Mouse (Mus musculus) 416B (cell line): ENCODE results near the gene Mpl.

Source experiments
- DNase-seq: peaks from one replicate; pipeline ENCODE4 v3.0.0; 2011; ENCODE audit warnings: low read depth

Gene Mpl

DNA sequence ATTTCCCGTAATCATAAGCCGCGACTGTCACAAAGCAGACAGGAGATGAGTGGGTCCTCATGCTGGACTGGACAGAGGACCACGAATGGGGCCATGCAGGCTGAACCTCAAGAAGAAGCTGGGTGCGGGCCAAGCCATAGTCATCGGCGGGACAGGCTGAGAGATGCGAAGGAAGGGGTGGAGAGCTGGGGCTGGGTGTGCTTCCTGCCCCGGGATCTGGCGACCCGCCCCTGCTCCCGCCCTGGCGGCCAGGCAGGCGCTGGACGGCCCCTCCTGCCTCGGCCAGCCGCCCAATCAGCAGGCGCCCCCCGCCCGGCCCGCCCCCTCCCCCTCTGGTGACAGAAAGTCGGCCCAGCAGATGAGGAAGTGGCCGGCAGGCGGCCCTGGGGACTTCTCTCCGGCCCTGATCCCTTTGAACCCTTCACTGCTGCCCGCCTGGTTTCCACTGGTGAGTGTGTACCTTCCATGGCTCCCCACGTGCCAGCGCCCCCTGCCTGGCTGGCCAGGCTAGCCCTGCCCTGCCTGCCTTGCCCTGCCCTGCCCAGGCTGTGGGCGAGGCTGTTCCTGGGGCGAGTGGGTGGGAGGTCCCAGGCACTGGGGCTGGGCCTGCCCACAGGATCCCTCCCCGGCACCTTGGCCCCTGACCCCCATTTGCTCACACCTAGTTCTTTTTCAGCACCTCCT is 29.4 kb downstream of the Mpl start, which contains the start of gene Elovl1:
Gene Elovl1 (plus strand): TSS at position 326 of the 684 bp plus-strand sequence.
- peak; percentile 94 for DNase-seq

DNA sequence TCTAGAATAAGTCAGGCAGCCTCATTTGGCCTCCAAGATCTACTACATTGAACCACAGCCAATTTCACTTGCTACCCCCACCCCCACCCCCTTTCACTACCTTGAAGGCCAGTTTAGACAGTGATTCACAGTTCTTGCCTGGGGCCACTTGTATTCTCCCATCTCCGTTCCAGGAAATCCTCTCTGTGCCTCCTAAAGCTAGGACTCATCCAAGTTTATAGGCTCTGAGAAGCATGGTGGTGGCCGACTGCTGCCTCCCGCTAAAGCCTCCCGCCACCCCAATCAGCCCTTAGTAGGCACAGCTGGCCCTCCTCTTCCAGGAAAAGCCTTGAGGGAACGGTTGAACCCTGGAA is 29.9 kb downstream of the Mpl start:
- DNase-seq: no peak

DNA sequence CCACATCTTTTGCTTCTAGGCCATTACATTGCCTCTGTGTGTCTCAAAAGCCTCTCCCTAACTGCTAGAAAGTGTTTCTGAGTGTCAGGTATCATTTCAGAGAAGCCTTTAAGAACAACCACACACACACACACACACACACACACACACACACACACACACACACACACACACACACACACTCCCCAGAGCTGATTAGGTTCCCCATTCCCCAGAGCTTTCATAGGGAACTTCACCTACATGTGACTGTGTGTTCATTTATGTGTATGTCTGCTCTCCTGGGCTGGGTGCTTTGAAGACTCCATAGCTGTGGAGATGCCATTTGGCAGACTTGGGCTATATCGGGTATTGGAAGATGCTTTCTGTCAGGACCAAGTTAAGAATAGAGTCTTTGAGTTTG is 31.9 kb downstream of the Mpl start:
- DNase-seq: no peak

DNA sequence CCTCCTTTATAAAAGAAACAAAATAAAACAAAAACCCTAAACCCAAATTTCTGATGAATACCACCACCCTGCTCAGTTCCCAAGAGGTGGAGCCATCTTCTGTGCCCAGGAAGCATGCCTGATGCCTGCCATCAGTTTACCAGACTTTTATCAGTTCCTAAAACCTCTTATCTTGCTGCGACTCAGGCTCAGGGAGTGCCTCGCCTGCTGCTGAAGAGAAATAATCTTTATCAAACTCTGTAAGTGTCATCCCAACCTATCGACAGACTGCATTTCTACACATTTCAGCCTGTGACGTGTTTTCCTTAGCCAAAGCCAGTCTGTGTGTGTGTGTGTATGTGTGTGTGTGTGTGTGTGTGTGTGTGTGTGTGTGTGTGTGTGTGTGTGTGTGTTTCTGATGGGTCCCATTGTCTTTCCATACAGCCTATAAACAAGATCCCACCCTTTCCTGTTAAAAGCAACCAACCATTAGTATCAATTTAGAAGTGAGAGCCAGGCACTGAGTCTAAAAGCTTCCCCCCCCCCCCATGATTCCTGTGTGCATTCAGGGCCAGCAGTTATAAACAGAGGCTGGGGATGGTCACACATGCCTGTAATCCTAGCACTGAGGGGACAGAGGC is 32.7 kb downstream of the Mpl start:
- no peak for DNase-seq

DNA sequence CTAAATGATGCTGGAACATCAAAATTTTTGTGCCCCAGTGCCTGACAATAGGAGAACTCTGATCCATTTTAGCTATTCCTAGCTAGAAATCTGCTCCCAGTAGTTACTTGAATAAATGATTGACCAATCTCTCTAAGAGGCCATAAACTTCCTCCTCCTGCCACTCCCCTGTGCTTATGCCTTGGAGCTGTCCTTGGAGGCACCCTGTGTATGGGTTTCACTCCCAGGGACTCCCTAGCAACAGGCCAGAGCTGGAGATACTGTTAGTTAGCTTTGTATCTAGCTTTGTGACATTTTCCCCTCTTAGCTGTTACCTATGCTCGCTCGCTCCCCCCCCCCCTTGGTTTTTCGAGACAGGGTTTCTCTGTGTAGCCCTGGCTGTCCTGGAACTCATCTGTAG is 35.9 kb downstream of the Mpl start:
- no peak for DNase-seq

DNA sequence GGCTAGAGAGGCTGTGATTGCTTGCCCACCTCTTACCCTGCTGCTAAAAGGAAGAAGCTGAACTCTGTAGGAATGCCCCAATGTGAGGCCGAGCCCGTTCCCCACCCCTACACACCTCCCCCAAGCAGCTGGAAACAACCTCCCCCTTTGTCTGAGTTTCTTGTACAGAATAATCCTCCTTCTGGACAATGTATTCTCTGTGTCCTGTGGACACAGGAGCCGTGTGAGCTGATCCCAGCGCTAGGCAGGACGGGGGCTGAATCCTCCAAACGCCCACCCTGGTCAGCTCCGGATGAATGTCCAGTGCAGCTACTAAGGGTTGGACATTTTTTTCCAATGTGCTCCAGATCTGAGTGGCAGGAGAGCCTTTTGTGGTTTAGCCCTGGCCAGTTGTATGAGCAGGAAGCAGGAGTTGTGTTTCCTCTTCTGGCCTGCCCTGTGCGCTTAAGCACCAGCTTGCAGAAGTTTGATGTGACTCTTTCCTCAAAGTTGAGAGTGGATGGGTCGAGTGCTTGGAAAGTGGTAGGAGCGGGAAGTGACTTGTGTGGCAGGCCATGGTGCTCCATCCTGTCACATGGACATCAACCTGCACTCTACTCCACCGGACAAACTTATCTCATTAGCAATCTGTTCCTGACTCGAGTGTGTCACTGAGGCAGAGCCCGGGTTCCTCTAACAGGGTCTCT is 40.1 kb downstream of the Mpl start:
- no peak for DNase-seq

DNA sequence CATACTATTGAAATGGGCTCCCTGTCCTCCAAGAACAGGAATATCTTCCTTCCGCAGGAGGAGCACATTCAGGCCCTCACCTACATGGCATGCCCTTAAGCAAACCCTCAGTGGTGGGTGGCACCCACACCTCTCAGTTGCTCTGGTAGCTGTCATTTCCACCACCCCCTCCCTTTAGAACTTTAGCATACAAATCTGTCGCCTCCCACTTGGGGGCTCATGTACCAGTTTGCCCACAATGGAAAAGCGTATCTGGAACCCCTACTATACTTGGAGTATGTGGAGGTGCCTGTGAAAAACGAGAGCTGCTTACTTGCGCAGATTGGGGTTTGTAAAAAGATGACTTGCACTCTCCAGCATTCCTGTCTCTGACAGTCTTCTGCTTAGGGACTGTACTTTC is 41.0 kb downstream of the Mpl start:
- no peak for DNase-seq

DNA sequence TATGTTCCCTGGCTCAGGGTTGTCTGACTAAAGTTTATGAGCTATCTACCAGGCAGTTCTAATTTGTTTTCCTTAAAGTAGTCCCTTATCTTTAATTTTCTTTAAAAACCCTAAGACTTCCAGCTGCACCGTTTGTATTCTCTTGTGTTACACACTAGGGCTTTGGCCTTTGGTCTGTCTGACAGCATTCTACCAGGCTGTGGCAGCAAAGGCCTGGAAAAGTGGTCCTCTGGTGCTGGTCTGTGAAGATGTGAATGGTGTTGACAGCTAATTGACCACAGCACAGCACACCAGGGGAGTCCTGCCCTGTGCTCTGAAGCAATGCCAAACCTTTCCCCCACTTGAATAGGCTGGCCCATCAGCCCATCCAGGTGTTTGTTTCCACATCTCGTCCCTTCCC is 41.5 kb downstream of the Mpl start:
- DNase-seq: no peak

DNA sequence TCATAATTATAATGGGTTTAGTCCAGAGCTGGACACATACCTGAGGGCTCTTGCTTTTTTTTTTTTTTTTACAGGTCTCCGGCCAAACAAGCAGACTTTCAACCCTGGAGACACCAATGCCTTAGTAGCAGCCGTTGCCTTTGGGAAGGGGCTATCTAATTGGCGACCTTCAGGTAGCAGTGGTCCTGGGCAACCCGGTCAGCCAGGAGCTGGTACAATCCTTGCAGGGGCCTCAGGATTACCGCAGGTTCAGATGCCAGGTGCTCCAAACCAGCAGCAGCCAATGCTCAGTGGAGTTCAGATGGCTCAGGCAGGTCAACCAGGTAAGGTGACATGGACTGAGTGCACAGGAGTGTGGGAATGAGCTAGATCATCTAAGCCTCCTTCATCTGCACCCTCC is 43.8 kb downstream of the Mpl start:
- no peak for DNase-seq

DNA sequence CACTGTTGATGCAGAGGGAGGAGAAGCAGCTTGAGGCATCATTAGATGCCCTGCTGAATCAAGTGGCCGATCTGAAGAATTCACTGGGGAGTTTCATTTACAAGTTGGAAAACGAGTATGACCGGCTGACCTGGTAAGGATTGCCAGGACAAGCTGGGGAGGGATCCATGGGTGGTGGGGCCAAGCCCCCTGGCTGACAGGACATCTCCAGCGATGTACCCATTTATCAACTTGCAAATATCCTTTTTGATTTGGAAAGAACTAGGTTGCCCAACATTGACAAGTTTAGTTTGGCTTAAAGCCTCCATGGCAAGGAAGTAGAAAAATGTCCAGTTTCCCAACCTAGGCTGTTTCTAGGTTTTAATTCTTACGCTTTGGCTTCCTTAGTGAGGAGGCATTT is 46.4 kb downstream of the Mpl start:
- no peak for DNase-seq

DNA sequence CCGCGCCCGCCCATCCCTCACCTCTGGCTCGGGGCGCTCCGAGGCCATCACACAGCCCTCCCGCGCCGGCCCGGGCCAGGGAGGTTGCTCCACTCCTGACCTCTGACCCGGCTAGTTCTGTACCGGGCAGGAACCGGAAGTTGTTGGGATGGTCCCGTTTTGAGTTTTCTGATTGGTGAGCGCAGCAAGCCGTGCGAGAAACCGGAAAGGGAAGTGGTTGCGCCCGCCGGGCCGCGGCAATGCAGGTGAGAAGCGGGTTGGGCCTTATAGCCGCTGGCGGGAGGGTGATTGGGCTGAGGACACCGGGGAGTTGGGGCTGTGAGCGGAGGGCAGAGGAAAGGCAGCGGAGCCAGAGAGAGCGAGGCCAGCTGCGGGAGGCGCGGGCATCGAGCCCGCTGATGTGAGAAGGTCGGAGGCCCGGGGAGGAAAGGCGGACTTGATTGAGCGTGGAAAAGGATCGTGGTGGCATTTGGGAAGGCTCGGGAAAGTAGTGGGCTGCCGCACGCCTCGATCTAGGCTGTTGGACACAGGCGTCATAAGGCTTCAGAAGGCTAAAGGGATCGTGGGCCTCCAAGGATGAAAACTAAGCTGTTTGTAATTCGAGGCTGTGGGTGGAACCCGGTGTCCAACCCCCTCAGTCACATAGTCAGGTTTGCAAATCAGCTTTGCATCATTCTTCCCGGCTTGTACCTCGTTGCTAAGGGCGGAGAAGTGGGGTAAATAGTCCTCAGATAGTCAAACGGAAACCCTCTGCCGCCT is 48.0 kb downstream of the Mpl start, which contains the start of the genes Szt2 and Med8:
Gene Szt2 (minus strand): TSS at position 132 of the 759 bp plus-strand sequence.
Gene Med8 (plus strand): TSS at position 196 of the 759 bp plus-strand sequence.
- DNase-seq: peak; percentile 96

DNA sequence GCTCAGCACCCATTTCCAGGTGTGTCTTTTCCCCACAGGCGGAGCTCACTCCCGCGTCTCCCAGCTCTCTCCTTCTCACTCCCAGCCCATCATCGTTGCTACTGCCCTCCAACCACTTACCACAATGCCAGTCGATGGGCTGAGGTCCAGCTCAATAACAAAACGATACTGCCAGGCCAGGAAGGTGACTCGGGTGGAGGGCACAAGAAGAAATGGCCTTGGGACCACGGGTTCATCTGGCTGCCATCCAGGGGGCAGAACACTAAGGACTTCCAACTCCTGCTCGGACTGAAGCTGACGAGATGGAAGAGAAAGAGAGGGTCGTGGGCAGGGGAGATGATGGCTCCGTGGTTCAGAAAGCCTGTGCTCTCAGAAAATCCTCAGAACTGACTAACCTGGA is 54.6 kb downstream of the Mpl start:
- no peak for DNase-seq

DNA sequence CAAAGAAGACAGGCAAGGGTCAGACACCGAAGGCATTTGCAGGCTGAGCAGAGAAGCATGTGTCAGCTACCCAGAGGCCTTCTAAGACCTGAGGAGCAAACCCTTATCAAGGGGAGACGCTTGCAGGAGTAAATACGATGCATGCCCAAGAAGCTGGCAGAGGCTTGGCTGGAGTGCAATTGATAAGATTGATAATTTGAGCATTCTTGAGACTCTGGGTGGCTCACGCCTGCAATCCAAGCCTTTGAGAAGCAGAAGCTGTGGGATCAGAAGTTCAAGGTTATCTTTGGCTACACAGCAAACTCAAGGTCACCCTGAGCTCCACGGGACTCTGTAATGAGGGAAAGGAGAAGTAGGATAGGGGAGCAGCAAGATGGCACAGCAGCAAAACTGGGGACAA is 55.4 kb downstream of the Mpl start:
- DNase-seq: no peak

DNA sequence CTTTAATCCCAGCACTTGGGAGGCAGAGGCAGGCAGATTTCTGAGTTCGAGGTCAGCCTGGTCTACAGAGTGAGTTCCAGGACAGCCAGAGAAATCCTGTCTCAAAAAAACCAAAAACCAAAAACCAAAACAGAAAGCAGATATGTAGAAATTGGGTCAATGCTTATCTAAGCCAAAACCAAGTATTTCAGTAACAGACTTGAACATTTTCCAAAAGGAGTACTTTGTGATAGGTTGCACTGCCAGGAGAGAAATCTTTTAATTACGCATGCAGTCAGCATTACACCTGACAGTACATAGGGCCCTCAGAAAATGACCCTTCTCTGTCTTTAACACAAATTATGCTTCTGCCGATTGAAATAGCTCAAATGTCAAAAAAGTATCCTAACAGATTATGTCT is 55.9 kb downstream of the Mpl start:
- no peak for DNase-seq

DNA sequence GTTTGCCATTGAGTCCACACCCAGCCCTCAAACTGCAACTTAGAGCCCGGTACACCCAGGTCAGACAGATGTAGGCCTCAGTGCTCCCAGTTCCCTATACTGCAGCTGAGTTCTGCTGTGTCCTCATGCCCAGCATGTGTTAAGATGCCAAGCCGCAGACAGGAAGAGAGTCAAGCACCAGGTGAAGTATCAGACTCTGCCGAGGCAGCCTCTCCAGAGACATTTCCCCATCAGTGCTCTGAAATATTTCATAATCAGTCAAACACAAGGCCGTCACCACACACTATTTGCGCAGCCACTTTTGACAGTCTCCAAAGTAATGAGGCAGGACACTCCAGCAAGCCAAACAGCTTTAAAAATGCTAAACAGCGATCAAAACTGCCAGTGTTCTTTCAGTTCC is 58.9 kb downstream of the Mpl start:
- DNase-seq: no peak

DNA sequence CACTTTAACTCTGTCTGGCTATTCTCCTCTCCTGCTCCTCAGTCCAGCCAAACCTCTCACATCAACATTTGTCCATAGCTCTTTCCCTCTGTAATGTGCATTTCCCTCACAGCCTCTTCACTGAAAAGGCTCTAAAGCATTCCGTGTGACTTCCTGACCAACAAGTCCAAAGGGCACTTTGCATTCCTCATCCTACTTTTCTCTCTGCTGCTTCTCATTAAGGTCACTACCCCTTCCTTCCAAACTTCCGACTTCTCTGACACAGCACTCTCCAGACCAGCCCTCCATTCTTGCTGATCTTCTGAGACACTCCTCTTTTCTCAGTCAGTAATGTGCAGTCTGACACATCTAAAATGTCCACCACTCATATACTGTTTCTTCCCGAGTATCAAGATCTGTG is 60.9 kb downstream of the Mpl start:
- no peak for DNase-seq

DNA sequence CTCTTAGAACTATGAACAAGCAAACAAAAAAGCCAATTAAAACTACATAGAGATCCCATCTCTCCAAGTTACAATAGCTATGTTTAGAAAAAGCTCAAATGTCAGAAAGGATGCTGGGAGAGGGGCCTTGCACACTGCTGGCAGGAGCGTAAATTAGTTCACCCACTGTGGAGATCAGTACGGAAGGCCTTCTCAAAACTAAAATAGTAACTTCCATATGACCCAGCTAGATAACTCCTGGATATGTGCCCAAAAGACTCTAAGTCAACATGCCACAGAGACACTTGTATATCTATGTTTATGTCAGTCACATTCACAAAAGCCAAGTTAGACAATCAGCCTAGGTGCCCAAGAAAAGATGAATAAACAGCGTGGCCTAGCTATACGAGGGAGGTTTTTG is 62.0 kb downstream of the Mpl start:
- no peak for DNase-seq

DNA sequence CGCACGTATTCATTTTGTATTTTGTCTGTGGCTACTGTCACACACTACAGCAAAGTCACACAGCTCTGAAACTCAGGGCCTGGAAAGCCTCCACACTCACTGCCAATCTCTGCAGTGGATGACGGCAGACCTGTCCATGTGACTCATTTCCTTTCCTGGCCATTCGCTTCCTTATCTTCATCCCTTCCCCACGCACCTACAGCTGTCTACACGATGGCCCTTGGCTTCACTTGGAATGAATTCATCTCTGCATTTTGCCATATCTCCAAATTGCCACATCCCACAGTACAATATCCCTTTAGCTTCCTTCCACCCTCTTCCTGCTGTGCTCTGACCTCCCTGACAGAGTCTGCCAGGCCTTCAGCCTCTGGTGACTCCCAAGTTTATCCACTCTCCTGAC is 62.8 kb downstream of the Mpl start:
- DNase-seq: peak; percentile 15
